Mouse (Mus musculus): ENCODE data around the gene Gm7682.
"Not testable (repeated sequence)": the region's sequence is repeated elsewhere in the genome, so short reads cannot be mapped to it uniquely, and the experiment has no call there.

Gene Gm7682

GRCm38 (mm10) chr5:94445484-94445883 lies at the start of gene Gm7682:
Gm7682 (plus strand) TSS chr5:94445784.
- DNase-seq = not testable (repeated sequence)
